Mouse (Mus musculus): ENCODE data around the gene Hspg2. TPM values are rescaled to one million over a fixed set of nuclear protein-coding genes. Genes with fewer than 3 reads are reported as not detected.

Gene Hspg2
- total RNA-seq, 1 experiment: 226 TPM

DNA sequence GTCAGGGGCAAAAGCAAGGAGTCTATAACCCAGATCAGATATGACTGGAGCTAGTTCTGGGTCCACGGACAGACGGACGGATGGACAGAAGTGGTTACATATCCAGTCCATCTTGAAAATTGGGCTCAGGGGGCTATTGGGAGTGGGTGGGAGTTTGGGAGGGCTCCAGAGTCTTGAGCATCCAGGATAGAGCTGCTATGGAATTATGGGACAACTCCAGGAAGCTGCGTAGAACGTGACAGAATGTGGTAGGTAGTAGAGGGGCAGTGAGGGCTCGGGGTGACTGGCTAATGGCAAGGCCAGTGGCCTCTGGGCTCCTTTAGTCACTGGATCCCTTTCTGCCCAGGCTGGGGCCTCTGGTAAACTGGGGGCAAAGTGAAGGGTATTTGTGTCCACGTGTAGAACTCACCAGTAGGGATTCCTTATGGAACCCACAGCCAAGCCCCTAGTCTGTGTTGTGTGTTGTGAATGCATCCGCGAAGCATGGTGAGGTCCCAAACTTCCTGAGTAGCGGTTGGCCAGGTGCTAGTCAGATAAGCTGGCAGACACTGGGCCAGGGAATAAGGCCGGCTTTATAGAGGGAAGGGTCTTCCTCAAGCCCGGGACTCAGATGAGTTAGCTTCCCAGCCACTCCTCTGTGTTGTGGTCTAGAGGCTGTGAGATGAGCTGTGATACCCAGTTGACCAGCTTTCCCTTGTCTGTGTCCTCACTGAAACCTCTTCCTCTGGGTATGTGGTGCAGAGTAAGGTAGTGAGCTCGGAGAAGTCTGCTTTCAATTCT lies 6.9 kb downstream of the Hspg2 start:
- DNase-seq (ENCODE audit: low read depth, low spot score): no peak
- in situ Hi-C loops (cut with MboI; ENCODE audit: low sequenced_read_pairs in 2 of 2, unreplicated experiment in 2 of 2): no loop called here
- Histone ChIP-seq H3K36me3 (ENCODE audit: control insufficient read depth, insufficient read depth, low read length, poor library complexity, severe bottlenecking) (peaks cover 3% of the 10 kb centered on the region; the same call in 1 of the 2 replicates), H3K4me3 (ENCODE audit: insufficient read depth in 1 of 2, low read depth in 1 of 2, low read length in 2 of 2, poor library complexity in 1 of 2, severe bottlenecking in 1 of 2) (no peak overlapping the region), H3K9ac (ENCODE audit: insufficient read depth, low read depth, low read length, poor library complexity, severe bottlenecking) (no peak overlapping the region), H3K27ac (ENCODE audit: insufficient read depth, low read depth, low read length, poor library complexity, severe bottlenecking) (no peak overlapping the region), H3K9me3 (ENCODE audit: control insufficient read depth, insufficient read depth, low read depth, low read length) (no peaks in the 10 kb centered on the region), H3K4me1 (ENCODE audit: control insufficient read depth in 2 of 2, insufficient read depth in 2 of 2, low read length in 2 of 2, poor library complexity in 1 of 2) (peaks cover 24 to 69% of the 10 kb centered on the region in 2 experiments)
- no peak for TF ChIP-seq ZNF384 (IDR thresholded peaks at IDR 0.05; ENCODE audit: low read depth, low read length)
- no peak for TF ChIP-seq ZC3H11A (IDR thresholded peaks at IDR 0.05; ENCODE audit: borderline replicate concordance, low read depth, low read length)
- no peak for TF ChIP-seq HCFC1 (IDR thresholded peaks at IDR 0.05; ENCODE audit: borderline replicate concordance, insufficient read depth, low read length)
- no peak for TF ChIP-seq MAFK (IDR thresholded peaks at IDR 0.05; ENCODE audit: insufficient read depth, low read depth, low read length)
- no peak for TF ChIP-seq CHD2 (IDR thresholded peaks at IDR 0.05; ENCODE audit: low read depth, low read length)

GRCm38 (mm10) chr4:137476065-137476760 lies 7.6 kb downstream of the Hspg2 start:
- Histone ChIP-seq H3K27ac (ENCODE audit: insufficient read depth, low read depth, low read length, poor library complexity, severe bottlenecking) (no peak overlapping the region), H3K9ac (ENCODE audit: insufficient read depth, low read depth, low read length, poor library complexity, severe bottlenecking) (no peak overlapping the region), H3K4me1 (ENCODE audit: control insufficient read depth in 2 of 2, insufficient read depth in 2 of 2, low read length in 2 of 2, poor library complexity in 1 of 2) (peaks cover 29 to 73% of the 10 kb centered on the region in 2 experiments), H3K9me3 (ENCODE audit: control insufficient read depth, insufficient read depth, low read depth, low read length) (no peaks in the 10 kb centered on the region), H3K36me3 (ENCODE audit: control insufficient read depth, insufficient read depth, low read length, poor library complexity, severe bottlenecking) (peaks cover 3% of the 10 kb centered on the region; the same call in 1 of the 2 replicates), H3K4me3 (ENCODE audit: insufficient read depth in 1 of 2, low read depth in 1 of 2, low read length in 2 of 2, poor library complexity in 1 of 2, severe bottlenecking in 1 of 2) (peak overlapping the region; percentile 29 to 55)
- in situ Hi-C loops (cut with MboI; ENCODE audit: low sequenced_read_pairs in 2 of 2, unreplicated experiment in 2 of 2): no loop called here
- no peak for DNase-seq (ENCODE audit: low read depth, low spot score)
- no peak for TF ChIP-seq ZC3H11A (IDR thresholded peaks at IDR 0.05; ENCODE audit: borderline replicate concordance, low read depth, low read length)
- no peak for TF ChIP-seq ZNF384 (IDR thresholded peaks at IDR 0.05; ENCODE audit: low read depth, low read length)
- TF ChIP-seq HCFC1 (IDR thresholded peaks at IDR 0.05; ENCODE audit: borderline replicate concordance, insufficient read depth, low read length): no peak
- TF ChIP-seq MAFK (IDR thresholded peaks at IDR 0.05; ENCODE audit: insufficient read depth, low read depth, low read length): no peak
- no peak for TF ChIP-seq CHD2 (IDR thresholded peaks at IDR 0.05; ENCODE audit: low read depth, low read length)

DNA sequence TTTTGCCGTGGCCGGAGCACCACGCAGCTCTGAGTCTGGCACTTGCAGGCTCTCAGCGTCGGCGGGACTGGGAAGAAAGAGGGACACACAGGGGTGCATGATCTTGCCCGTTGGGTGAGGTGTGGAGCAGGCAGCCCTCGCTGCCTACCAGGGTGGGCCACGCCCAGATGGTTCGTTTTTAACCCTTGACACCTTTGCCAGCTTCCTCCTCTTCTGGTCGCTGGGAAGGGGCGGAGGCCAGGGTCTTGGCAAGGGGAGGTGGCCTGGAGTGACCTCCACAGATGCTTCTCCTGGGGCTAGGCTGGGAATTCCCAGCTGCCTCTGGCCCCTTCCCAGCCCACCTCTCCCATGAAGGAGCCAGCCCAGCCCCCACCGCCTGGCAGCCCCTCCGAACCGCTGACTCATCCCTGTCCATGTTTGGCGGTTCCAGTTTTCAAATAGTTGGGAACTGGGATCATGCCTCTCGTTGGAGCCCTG lies 8.2 kb downstream of the Hspg2 start:
- TF ChIP-seq CHD2 (IDR thresholded peaks at IDR 0.05; ENCODE audit: low read depth, low read length) (no peak), MAFK (IDR thresholded peaks at IDR 0.05; ENCODE audit: insufficient read depth, low read depth, low read length) (peak; percentile 54; the same call in 1 of the 2 replicates), ZNF384 (IDR thresholded peaks at IDR 0.05; ENCODE audit: low read depth, low read length) (no peak), ZC3H11A (IDR thresholded peaks at IDR 0.05; ENCODE audit: borderline replicate concordance, low read depth, low read length) (no peak), HCFC1 (IDR thresholded peaks at IDR 0.05; ENCODE audit: borderline replicate concordance, insufficient read depth, low read length) (no peak)
- in situ Hi-C loops (cut with MboI; ENCODE audit: low sequenced_read_pairs in 2 of 2, unreplicated experiment in 2 of 2): no loop called here
- Histone ChIP-seq H3K36me3 (ENCODE audit: control insufficient read depth, insufficient read depth, low read length, poor library complexity, severe bottlenecking) (peaks cover 3% of the 10 kb centered on the region; the same call in 1 of the 2 replicates), H3K4me1 (ENCODE audit: control insufficient read depth in 2 of 2, insufficient read depth in 2 of 2, low read length in 2 of 2, poor library complexity in 1 of 2) (peaks cover 33 to 76% of the 10 kb centered on the region in 2 experiments), H3K9ac (ENCODE audit: insufficient read depth, low read depth, low read length, poor library complexity, severe bottlenecking) (peak overlapping the region; percentile 2; the same call in 1 of the 2 replicates), H3K4me3 (ENCODE audit: insufficient read depth in 1 of 2, low read depth in 1 of 2, low read length in 2 of 2, poor library complexity in 1 of 2, severe bottlenecking in 1 of 2) (peak overlapping the region; percentile 29 to 55), H3K27ac (ENCODE audit: insufficient read depth, low read depth, low read length, poor library complexity, severe bottlenecking) (no peak overlapping the region), H3K9me3 (ENCODE audit: control insufficient read depth, insufficient read depth, low read depth, low read length) (no peaks in the 10 kb centered on the region)
- no peak for DNase-seq (ENCODE audit: low read depth, low spot score)

DNA sequence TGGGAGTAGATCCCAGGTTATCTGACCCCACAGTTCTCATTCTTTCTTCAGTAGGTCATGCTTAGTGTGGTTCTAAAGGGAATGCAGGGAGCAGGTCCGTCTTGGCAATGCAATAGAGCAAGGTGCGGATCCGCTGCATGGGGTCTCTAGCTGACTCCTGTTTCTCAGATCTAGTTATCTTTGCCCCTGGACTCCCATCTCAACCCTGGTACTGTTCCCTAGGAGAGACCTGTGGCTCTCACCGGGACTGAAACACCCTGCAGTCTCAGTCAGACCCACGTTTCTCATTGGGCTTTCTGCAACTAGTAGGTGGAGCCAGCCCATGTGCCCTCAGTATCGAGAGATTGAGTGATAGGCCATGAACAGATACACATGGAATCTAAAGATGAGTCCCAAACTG lies 9.0 kb downstream of the Hspg2 start:
- Histone ChIP-seq H3K9ac (ENCODE audit: insufficient read depth, low read depth, low read length, poor library complexity, severe bottlenecking) (no peak overlapping the region), H3K4me1 (ENCODE audit: control insufficient read depth in 2 of 2, insufficient read depth in 2 of 2, low read length in 2 of 2, poor library complexity in 1 of 2) (peaks cover 29 to 81% of the 10 kb centered on the region in 2 experiments), H3K9me3 (ENCODE audit: control insufficient read depth, insufficient read depth, low read depth, low read length) (no peaks in the 10 kb centered on the region), H3K27ac (ENCODE audit: insufficient read depth, low read depth, low read length, poor library complexity, severe bottlenecking) (peak overlapping the region; percentile 18; the same call in 1 of the 2 replicates), H3K4me3 (ENCODE audit: insufficient read depth in 1 of 2, low read depth in 1 of 2, low read length in 2 of 2, poor library complexity in 1 of 2, severe bottlenecking in 1 of 2) (no peak overlapping the region), H3K36me3 (ENCODE audit: control insufficient read depth, insufficient read depth, low read length, poor library complexity, severe bottlenecking) (peaks cover 3% of the 10 kb centered on the region; the same call in 1 of the 2 replicates)
- in situ Hi-C loops (cut with MboI; ENCODE audit: low sequenced_read_pairs in 2 of 2, unreplicated experiment in 2 of 2): no loop called here
- no peak for TF ChIP-seq CHD2 (IDR thresholded peaks at IDR 0.05; ENCODE audit: low read depth, low read length)
- TF ChIP-seq ZC3H11A (IDR thresholded peaks at IDR 0.05; ENCODE audit: borderline replicate concordance, low read depth, low read length): no peak
- no peak for TF ChIP-seq HCFC1 (IDR thresholded peaks at IDR 0.05; ENCODE audit: borderline replicate concordance, insufficient read depth, low read length)
- no peak for TF ChIP-seq MAFK (IDR thresholded peaks at IDR 0.05; ENCODE audit: insufficient read depth, low read depth, low read length)
- no peak for TF ChIP-seq ZNF384 (IDR thresholded peaks at IDR 0.05; ENCODE audit: low read depth, low read length)
- no peak for DNase-seq (ENCODE audit: low read depth, low spot score)

All from ES-E14 (cell line).